Mouse (Mus musculus) embryonic fibroblast, embryonic 13.5 days (primary cell): ENCODE data around the gene Cacna1d. TPM values are rescaled to one million over a fixed set of nuclear protein-coding genes. Genes with fewer than 3 reads are reported as not detected.

Experiments used
- H3K27ac ChIP-seq: 2 replicates; pipeline ENCODE4 v1.5.1; 2012; ENCODE audit warnings: low read length, control low read depth, inconsistent platforms; ENCODE audit not compliant: insufficient read depth
- H3K4me1 ChIP-seq: 2 replicates; pipeline ENCODE4 v1.6.1; 2011; ENCODE audit warnings: low read length; ENCODE audit not compliant: control insufficient read depth, insufficient read depth
- H3K4me3 ChIP-seq: 2 replicates; pipeline ENCODE4 v1.5.1; 2011; ENCODE audit warnings: mild to moderate bottlenecking, control low read depth, low read length; ENCODE audit not compliant: insufficient read depth
- CTCF ChIP-seq: IDR thresholded peaks from 2 replicates; pipeline ENCODE4 v1.5.1; 2011; ENCODE audit warnings: mild to moderate bottlenecking, control low read depth, low read length, moderate library complexity, borderline replicate concordance; ENCODE audit not compliant: insufficient read depth
- POLR2A ChIP-seq: IDR thresholded peaks from 2 replicates; pipeline ENCODE4 v1.6.1; 2011; ENCODE audit warnings: low read depth, mild to moderate bottlenecking, control low read depth, low read length, moderate library complexity
- polyA plus RNA-seq: library from polyadenylated mRNA; stranded (reverse); fragments of >200 nt; gene quantifications from 2 replicates; pipeline ENCODE4 v1.2.4, GENCODE M21; 2011; ENCODE audit warnings: low read depth; ENCODE audit not compliant: missing spikeins, insufficient read length

Cacna1d gene
- polyA plus RNA-seq, 1 experiment, result not detected

DNA sequence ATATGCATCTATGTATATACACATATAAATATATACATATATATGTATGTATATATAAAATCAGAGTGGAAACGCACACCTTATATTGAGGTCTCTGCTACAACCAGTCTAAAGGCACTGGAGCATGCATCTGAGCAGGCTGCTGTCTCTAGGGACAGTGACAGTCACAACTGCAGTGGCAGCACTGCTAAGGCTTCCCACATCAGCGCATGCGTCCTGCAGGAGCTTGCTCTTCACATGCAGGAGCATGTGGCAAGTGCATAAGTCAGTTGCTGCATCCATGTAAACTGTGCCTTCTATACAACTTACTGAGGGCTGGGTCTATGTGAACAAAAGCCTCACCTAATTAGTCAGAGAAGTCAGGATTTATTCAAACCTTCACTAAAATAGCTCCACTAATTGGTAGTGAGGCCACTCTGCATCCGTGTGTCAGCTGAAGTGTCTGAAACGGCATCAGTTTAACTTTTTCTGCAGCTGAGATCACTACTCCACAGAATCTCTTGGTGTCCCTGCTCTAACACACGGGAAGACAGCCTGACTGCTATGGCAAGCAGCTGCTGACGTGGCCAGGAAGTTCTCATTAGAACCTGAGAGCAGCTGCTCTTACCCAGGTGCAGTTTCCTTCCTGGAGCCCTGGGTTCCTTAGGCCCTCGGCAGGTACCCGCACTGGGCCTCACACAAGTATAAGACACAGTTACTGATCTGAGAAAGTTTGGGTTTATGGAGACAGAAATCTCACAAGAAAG lies 199.7 kb downstream of the Cacna1d start:
- H3K4me3 ChIP-seq, result no peak overlapping the region
- no peak overlapping the region for H3K27ac ChIP-seq
- no peak for TF ChIP-seq CTCF
- no peak for TF ChIP-seq POLR2A
- no peaks in the 10 kb centered on the region for H3K4me1 ChIP-seq

DNA sequence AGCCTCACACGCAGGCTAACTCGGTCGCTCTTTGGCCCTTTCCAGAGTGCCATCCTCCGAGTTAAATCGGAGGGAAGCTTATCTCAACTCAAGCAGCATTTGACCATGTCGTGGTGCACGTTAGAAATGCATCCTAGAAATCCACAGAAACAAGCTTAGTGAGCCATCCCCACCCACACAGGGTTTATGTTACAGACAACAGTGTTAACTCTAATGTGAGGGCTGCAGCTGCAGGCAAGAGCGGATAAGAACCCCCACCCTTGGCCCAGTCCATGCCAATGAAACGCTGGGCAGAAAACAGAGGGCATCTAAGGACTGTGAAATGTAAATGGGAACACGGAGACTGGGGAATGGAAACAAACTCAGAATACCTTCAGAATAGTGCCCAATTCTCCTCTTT lies 206.8 kb downstream of the Cacna1d start:
- H3K4me1 ChIP-seq, result no peaks in the 10 kb centered on the region
- no peak overlapping the region for H3K4me3 ChIP-seq
- H3K27ac ChIP-seq, result no peak overlapping the region
- TF ChIP-seq CTCF (no peak), POLR2A (no peak)

DNA sequence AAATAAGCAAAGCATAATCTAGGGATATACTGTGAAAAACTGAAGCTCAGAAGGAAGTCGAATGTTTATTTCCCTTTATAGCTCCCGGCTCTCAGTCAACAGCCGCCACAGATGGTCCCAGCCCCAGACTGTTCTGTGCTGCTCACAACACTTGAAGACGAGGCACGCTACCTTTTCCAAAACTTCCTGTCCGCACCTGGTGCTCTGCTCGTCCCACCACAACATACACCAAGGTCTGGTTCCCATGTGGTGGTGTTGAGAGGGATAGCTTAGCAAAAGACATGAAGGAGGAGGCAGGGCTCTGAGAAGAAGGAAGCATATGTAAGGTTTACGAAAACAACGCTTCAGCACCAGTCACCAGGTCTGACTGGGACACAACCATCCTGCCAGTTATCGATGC lies 207.2 kb downstream of the Cacna1d start:
- Histone ChIP-seq H3K4me1 (no peaks in the 10 kb centered on the region), H3K4me3 (no peak overlapping the region), H3K27ac (no peak overlapping the region)
- no peak for TF ChIP-seq CTCF
- no peak for TF ChIP-seq POLR2A

DNA sequence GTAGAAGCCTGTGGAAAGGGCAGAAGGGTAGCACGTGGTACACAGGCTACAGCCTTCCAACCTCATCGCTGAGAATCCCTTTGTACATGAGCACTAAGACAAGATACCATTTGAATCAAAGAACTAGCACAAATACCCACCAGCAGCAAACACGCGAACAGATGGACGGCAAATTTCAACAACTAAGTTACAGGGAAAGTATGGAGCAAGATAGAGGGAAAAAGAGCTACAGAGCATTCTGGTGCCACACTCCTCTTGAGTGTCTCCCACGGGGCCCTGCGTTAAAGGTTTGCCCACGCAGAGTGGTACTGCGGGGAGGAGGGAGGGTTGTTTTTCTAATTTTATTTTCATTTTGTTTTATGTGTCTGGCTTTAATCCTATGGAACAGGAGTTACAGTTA lies 215.7 kb downstream of the Cacna1d start:
- TF ChIP-seq CTCF, result no peak
- TF ChIP-seq POLR2A, result no peak
- Histone ChIP-seq H3K4me1 (no peaks in the 10 kb centered on the region), H3K27ac (no peak overlapping the region), H3K4me3 (no peak overlapping the region)

DNA sequence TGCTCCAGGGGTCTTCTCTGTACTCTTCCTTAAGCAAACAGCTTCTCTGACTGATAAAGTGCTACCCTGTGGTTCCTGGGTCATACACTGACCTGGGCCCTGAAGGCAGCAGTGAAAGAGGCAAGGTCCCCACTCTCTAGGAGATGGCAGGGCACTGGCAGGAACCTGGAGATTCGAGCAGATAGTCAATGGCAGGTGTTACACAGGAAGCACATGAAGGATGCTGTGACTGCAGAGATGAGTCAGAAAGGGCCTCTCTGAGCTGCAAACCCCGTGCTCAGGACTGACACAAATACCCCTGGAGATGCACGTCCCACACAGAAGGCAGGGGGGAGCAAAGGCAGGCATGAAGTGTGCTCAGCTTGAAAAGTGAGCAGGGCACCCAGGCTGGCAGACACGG lies 218.3 kb downstream of the Cacna1d start:
- TF ChIP-seq POLR2A (no peak), CTCF (no peak)
- no peak overlapping the region for H3K27ac ChIP-seq
- no peak overlapping the region for H3K4me3 ChIP-seq
- no peaks in the 10 kb centered on the region for H3K4me1 ChIP-seq

DNA sequence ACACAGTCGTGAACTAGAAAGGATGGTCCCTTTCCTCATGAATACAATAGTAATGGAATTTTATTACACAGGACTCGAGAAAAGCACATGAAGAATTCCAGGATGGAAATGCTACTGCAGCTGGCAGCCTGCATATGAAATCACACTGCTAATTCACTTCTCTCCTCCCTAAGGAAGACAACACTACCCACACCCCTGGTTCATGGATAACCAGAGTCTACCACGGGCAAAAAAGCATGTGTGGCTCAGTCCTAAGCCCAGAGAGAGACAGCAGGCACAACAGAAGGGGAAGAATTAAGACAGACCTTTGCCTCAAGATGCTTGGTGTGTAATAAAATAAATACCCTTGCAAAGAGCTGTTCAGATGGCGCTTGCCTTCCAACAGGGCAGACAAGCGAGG lies 218.7 kb downstream of the Cacna1d start:
- no peaks in the 10 kb centered on the region for H3K4me1 ChIP-seq
- TF ChIP-seq CTCF (no peak), POLR2A (no peak)
- H3K4me3 ChIP-seq, result no peak overlapping the region
- H3K27ac ChIP-seq, result no peak overlapping the region

DNA sequence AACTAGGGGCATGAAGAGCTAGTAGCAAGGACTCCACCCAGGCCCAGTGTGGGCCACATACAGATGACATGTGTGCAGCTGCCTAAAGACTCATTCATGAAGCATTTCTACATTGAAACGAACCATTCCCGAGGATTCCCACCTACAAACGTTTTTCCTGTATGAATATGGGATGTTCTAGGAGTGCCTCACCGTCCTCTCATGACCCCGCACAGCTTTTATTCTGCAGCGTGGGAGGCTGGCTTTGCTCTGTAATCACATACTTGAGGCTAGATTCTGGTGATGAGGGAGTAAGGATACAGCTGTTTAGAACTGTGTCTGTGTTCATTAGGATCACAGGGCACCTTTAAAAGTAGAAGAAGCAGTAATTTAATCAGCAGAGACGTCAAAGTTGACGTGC lies 219.4 kb downstream of the Cacna1d start:
- TF ChIP-seq POLR2A, result no peak
- no peak for TF ChIP-seq CTCF
- H3K4me1 ChIP-seq, result no peaks in the 10 kb centered on the region
- H3K27ac ChIP-seq, result no peak overlapping the region
- H3K4me3 ChIP-seq, result no peak overlapping the region

DNA sequence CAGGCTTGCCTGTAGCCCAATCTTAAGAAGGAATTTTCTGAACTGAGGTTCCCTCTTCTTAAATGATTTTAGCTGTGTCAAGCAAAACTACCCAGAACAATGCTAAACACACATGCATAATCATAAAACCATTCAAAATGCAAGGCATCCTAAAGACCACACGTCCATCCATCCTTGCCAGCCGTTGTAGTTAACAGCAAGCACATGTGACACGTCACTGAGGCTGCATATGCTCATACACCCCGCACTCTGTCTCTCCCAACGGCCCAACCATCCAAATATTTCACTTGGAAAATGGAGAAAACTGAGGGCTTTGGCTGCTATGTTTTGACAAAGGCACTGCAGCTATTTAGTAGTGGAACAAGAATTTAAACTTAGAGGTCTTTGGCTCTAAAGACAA lies 220.9 kb downstream of the Cacna1d start:
- no peak for TF ChIP-seq CTCF
- no peak for TF ChIP-seq POLR2A
- Histone ChIP-seq H3K27ac (no peak overlapping the region), H3K4me3 (no peak overlapping the region)

DNA sequence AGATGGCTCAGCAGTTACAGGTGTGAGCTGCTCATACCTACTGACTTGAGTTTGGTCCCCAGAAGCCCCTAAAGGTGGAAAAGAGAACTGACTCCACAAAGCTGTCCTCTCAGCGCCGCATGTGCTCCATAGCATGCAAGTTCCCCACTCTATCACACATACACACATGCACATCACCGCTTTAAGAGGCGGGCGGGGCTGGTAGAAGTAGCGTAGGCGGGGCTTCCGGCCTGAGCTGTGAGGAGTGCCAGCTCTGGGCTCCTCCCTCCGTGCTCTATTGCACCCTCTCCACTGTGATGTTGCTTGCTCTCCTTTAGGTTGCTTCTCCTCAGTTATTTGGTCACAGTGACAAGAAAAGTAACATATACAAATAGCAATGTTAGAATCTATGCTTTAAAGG lies 225.5 kb downstream of the Cacna1d start:
- Histone ChIP-seq H3K27ac (no peak overlapping the region), H3K4me1 (no peaks in the 10 kb centered on the region), H3K4me3 (no peak overlapping the region)
- TF ChIP-seq POLR2A (no peak), CTCF (no peak)

More for the DNA sequence above, 220.9 kb downstream of the Cacna1d start:
- H3K4me1 ChIP-seq, result no peaks in the 10 kb centered on the region

DNA sequence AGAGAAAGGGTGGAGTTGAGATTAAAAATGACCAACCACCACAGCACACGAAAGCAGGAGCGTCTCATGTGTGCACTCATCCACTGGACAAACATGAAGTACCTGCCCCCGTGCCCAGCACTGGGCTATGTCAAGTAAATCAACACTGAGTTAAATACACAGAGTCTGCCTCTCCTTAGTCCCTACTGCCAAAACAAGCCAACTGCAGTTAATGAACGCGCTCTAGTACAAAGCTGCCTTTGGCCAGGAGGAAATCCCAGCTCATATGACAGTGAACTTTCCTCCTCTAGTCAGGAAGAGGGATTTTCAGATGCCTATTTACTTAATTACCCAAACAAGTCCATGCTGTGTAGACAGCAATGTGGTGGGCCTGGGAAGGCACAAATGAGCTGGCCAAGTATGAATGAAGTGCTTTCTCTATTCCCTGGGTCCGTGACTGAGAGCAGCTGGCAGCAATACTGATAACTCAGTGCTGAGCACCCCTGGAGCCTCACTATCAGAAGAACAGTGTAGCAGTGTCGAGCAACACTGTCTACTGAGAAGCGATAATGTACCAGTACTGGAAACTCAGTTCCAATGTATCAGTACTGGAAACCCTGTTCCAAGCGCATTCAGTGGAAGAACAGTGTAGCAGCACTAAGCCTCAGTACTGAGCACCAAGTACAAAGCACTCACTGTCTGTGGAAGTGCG lies 229.5 kb downstream of the Cacna1d start:
- no peaks in the 10 kb centered on the region for H3K4me1 ChIP-seq
- no peak overlapping the region for H3K4me3 ChIP-seq
- no peak overlapping the region for H3K27ac ChIP-seq
- TF ChIP-seq CTCF, result no peak
- no peak for TF ChIP-seq POLR2A

DNA sequence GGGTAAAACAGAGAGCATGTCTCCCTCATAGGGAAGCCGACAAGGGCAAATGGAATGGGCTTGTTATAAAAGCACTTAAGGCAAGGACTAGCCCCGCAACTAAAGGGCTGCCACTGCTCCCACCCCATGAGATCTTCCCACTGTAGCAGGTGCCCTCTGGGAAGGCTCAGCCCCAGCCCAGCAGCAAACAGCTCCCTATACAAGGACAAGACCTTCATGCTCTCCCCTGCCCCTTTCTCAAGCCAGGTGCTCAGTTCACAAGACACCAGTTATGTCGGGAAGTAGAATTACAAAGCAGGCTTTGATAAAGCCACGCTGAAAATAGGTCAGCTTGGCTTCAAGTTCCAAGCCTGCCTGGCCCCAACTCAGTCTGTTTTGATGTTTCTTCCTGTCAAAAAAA lies 233.6 kb downstream of the Cacna1d start:
- TF ChIP-seq POLR2A (no peak), CTCF (no peak)
- Histone ChIP-seq H3K4me1 (no peaks in the 10 kb centered on the region), H3K4me3 (no peak overlapping the region), H3K27ac (no peak overlapping the region)
